Mouse (Mus musculus): ENCODE measurements around the gene Cybb. TPM values are rescaled to one million over a fixed set of nuclear protein-coding genes. Genes with fewer than 3 reads are reported as not detected.

The Cybb gene
- polyA plus RNA-seq (2012; rRNA removed), result 0.47 and 0.58 TPM in 2 replicates

GRCm38 (mm10) chrX:9487671-9488070 lies at the start of gene Cybb:
Cybb (minus strand) TSS chrX:9487771.

Other genes with a start within 250 kb of the Cybb start
- not detected in 2 replicates for gene Gm14862, start 230.9 kb downstream of the Cybb start, polyA plus RNA-seq (2012; rRNA removed)
- gene Xk, start 215.0 kb downstream of the Cybb start, polyA plus RNA-seq (2012; rRNA removed), result 7.8 and 8.0 TPM in 2 replicates
- 1.2 TPM in 1 of 2 replicates, not detected in the other for gene H2al1m, start 204.0 kb downstream of the Cybb start, polyA plus RNA-seq (2012; rRNA removed)
- not detected in 2 replicates for gene H2al1k, start 137.1 kb downstream of the Cybb start, polyA plus RNA-seq (2012; rRNA removed)
- gene H2al1o, start 84.6 kb upstream of the Cybb start, polyA plus RNA-seq (2012; rRNA removed), result not detected in 2 replicates
- gene Dynlt3, start 175.2 kb upstream of the Cybb start, polyA plus RNA-seq (2012; rRNA removed), result 5.1 and 6.2 TPM in 2 replicates

All from colon, adult 2 months (tissue).